Mouse (Mus musculus) liver, embryonic 15.5 days (tissue): ENCODE measurements around the gene Tmem200b. TPM values are rescaled to one million over a fixed set of nuclear protein-coding genes. Genes with fewer than 3 reads are reported as not detected.

Experiments used
- ATAC-seq: fragments of 200-750 bp; cut with Nextera tagmentation; 2 replicates; pipeline ENCODE4 v1.8.0; 2017; ENCODE audit warnings: moderate number of reproducible peaks, mild to moderate bottlenecking, moderate library complexity; ENCODE audit not compliant: insufficient read depth
- H3K27ac ChIP-seq: fragments of 300-500 bp; sonication (generic); replicated peaks from 2 replicates; pipeline ENCODE4 v1.5.1; 2015; ENCODE audit warnings: mild to moderate bottlenecking, inconsistent platforms
- H3K27me3 ChIP-seq: fragments of 300-500 bp; sonication (generic); 2 replicates; pipeline ENCODE4 v1.6.1; 2015; ENCODE audit warnings: mild to moderate bottlenecking, inconsistent platforms
- H3K36me3 ChIP-seq: fragments of 300-500 bp; sonication (generic); replicated peaks from 2 replicates; pipeline ENCODE4 v1.6.1; 2015; ENCODE audit warnings: moderate library complexity, mild to moderate bottlenecking, inconsistent platforms
- H3K4me1 ChIP-seq: fragments of 300-500 bp; sonication (generic); replicated peaks from 2 replicates; pipeline ENCODE4 v1.6.1; 2015; ENCODE audit warnings: inconsistent platforms
- H3K4me2 ChIP-seq: fragments of 300-500 bp; sonication (generic); 2 replicates; pipeline ENCODE4 v1.6.1; 2015; ENCODE audit warnings: moderate library complexity, mild to moderate bottlenecking, inconsistent platforms
- H3K4me3 ChIP-seq: fragments of 300-500 bp; sonication (generic); replicated peaks from 2 replicates; pipeline ENCODE4 v1.5.1; 2015; ENCODE audit warnings: mild to moderate bottlenecking, inconsistent platforms
- H3K9ac ChIP-seq: fragments of 300-500 bp; sonication (generic); 2 replicates; pipeline ENCODE4 v1.6.1; 2015; ENCODE audit warnings: moderate library complexity, mild to moderate bottlenecking, inconsistent platforms
- H3K9me3 ChIP-seq: fragments of 300-500 bp; sonication (generic); replicated peaks from 2 replicates; pipeline ENCODE4 v1.6.1; 2016; ENCODE audit warnings: inconsistent platforms
- WGBS: fragments of 180-500 bp; shearing (Covaris S2); methylation state at CpG from one replicate; pipeline ENCODE4 v1.1.7; 2015; ENCODE audit warnings: mixed read lengths; ENCODE audit not compliant: insufficient replicate concordance; 5-methylcytosine and 5-hydroxymethylcytosine counted together
- polyA plus RNA-seq: library from polyadenylated mRNA; unstranded; fragments of >200 nt; fragmentation: Nextera tagmentation; extraction: Ambion mirVana; gene quantifications from 2 replicates; pipeline ENCODE4 v1.2.1, GENCODE M21; 2015

The Tmem200b gene
- polyA plus RNA-seq, 1 experiment from 2014 or later = 0.26 TPM

DNA sequence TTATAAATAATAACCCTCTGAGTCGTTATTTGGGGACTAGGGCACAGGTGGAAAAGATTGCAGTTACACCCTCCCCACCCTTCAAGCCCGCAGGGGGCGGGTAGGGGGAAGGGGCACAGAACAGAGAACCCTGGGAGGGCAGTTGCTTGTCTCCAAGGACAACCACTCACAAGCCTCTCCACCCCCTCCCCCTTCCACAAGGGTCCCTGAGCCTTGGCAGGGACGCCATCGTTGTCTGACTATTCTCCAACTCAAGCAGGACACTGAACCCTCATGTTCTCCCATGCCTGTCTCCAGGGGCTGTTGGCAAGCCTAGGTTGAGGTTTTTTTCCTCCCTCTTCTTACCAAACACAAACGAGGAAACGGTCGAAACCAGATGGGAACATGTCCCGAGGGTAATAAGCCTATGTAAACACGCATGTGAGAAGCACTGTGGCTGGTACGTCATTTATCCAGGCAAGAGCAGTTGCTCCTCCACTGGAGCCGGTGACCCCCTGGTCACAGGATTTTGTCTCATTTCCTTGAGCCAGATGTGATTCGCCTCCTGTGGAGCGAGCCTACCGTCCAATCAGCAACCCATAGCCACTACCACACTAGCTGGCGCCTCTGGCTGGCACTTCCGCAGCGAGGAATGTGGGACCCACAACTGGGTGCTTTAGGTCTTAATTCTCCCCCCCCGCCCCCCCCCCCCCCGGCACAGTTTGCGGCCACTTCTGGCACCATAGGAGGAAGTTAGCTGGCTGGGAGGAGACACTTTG lies 11.2 kb upstream of the Tmem200b start:
- ATAC-seq = no peak; the same call in 1 of the 2 replicates
- Histone ChIP-seq H3K9ac (no peak overlapping the region), H3K4me2 (peak overlapping the region; percentile 50), H3K27me3 (peaks cover 58% of the 10 kb centered on the region), H3K4me3 (0 out of 2 replicates have a peak overlapping the region, but pooled peaks have one; percentile 2), H3K4me1 (peaks cover 13% of the 10 kb centered on the region), H3K27ac (no peak overlapping the region), H3K9me3 (no peaks in the 10 kb centered on the region), H3K36me3 (peaks cover 2% of the 10 kb centered on the region; the same call in 1 of the 2 replicates)
- 7% methylated on average over 19 of the region's 21 CpGs for WGBS

DNA sequence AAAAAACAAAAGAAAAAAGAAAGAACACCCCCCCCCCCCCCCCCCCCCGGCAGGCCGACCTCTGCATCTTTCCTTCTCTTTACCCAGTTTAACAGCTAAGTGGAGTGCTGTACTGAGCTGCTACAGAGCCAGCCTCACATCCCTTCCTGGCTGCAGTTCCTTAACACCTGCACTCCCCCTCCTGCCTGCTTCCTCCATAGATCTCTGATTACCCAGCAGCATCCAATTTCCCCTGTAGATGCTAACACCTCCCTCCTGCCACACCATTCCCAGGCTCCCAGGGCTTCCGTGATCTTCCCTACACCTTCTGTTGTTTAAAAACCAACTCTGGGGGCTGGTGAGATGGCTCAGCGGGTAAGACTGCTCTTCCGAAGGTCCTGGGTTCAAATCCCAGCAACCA lies 10.1 kb upstream of the Tmem200b start:
- H3K36me3 ChIP-seq = no peaks in the 10 kb centered on the region
- H3K4me1 ChIP-seq = peaks cover 23% of the 10 kb centered on the region
- H3K9ac ChIP-seq = no peak overlapping the region
- 23% methylated on average over 5 of the region's 5 CpGs for WGBS
- no peaks in the 10 kb centered on the region for H3K9me3 ChIP-seq
- no peak overlapping the region for H3K4me3 ChIP-seq
- peaks cover 69% of the 10 kb centered on the region for H3K27me3 ChIP-seq
- no peak overlapping the region for H3K27ac ChIP-seq
- no peak for ATAC-seq
- H3K4me2 ChIP-seq = no peak overlapping the region

DNA sequence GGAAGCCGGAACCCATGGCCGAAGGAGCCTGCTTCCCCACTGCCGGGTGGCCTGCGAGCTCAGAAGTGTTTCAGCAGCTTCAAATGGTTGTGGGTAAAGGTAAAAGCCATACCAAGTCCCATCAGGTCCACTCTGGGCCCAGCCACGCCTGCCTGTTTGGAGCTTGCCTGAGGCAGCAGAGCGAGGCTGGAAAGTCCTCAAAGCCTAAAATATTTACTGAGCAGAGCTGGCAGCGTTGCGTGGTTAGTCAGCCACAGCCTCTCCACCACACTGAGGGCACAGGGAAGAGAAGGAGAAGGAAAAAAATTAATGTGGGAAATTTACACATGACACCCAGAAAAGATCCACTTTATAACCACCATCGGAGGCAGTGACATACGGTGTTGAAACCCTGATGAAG lies 8.0 kb upstream of the Tmem200b start:
- H3K9ac ChIP-seq = no peak overlapping the region
- no peak for ATAC-seq
- no peak overlapping the region for H3K4me2 ChIP-seq
- no peaks in the 10 kb centered on the region for H3K36me3 ChIP-seq
- no peak overlapping the region for H3K27ac ChIP-seq
- H3K4me1 ChIP-seq = peaks cover 27% of the 10 kb centered on the region
- H3K27me3 ChIP-seq = peaks cover 89% of the 10 kb centered on the region
- no peaks in the 10 kb centered on the region for H3K9me3 ChIP-seq
- WGBS = 45% methylated on average over 10 of the region's 10 CpGs
- no peak overlapping the region for H3K4me3 ChIP-seq

DNA sequence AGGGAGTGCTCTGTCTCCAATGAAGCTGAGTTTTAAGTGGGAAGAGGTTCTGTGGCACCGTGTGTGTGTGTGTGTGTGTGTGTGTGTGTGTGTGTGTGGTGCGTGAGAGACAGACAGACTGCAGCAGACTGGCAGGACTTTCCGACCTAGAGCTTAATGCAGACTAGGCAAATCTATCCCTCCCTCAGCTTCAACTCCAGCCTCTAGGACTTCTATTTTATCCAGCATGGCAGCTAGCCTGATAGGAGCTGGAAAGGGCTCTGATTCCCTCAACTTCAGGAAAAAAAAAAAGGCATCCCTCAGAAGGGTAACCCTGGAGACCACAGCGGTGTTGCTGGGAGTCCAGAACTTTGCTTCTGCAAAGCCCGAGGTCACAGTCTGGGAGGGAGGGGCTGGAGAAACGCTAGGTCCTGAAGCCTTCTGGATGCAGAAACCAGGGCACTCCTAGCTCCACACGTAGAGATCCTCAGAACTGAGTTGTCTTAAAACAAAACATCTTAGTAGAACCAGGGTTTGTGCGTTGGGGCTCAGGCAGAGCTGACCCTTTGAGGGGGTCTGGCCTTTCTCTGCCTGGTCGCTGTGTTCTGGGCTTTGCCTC lies 7.4 kb upstream of the Tmem200b start:
- WGBS = 8% methylated on average over 9 of the region's 9 CpGs
- H3K36me3 ChIP-seq = no peaks in the 10 kb centered on the region
- no peak for ATAC-seq
- peaks cover 95% of the 10 kb centered on the region for H3K27me3 ChIP-seq
- no peaks in the 10 kb centered on the region for H3K9me3 ChIP-seq
- no peak overlapping the region for H3K4me2 ChIP-seq
- peaks cover 33% of the 10 kb centered on the region for H3K4me1 ChIP-seq
- no peak overlapping the region for H3K9ac ChIP-seq
- no peak overlapping the region for H3K27ac ChIP-seq
- H3K4me3 ChIP-seq = no peak overlapping the region

DNA sequence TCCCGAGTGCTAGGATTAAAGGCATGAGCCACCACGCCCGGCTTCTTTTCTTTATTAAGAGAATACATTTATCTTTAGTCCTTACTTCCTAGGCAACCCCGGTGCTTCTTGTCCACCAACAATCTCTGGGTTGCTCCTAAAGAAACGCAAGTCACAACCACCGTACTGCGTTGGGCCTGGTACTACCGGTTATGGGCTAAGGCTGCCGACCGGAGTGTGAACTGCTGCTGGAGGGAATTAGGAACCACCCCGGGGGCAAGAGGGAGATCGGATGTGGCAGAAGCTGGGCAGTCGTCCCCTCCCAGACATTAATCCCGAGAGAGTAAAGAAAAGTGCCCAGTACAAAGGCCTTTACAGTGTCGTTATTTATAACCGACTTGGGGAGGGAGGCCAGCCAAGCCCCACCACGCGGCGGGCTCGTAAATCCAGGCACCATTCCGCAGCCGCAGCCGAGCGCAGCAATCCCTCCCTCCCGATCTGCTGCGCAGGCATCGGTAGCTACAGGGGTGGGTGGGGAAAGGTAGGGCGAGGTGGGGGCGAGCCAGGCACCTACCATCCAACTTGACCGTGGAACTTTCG lies 6.6 kb upstream of the Tmem200b start:
- ATAC-seq = no peak
- Histone ChIP-seq H3K4me2 (peak overlapping the region; percentile 30), H3K36me3 (no peaks in the 10 kb centered on the region), H3K27me3 (peaks cover 100% of the 10 kb centered on the region), H3K9me3 (no peaks in the 10 kb centered on the region), H3K4me1 (peaks cover 42% of the 10 kb centered on the region), H3K4me3 (peak overlapping the region; percentile 17; the same call in 1 of the 2 replicates), H3K27ac (no peak overlapping the region), H3K9ac (no peak overlapping the region)
- 5% methylated on average over 31 of the region's 31 CpGs for WGBS

DNA sequence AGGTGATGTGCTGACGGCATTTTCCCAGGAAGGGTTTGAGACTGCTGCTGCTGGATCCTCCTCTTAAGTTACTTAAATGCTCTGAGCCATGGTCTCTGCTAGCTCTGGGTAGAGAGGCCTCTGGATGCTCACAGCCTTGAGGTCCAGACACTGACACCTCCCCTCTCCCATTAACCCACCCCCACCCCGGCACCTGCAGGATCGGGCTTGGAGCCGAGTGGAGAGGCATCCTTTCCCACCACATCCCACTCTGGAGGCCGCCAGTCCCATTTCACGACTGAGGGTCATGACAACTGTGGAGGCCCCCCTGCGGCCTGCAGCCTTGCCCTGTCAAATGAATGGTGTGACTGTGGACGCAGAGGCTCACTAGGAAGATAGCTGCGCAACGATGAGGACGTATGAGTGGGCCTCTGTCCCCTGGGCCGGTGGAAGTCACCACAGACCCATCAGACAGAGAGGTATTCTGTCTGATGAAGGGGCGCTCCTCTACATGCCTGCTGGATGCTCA lies 5.7 kb upstream of the Tmem200b start:
- no peak overlapping the region for H3K27ac ChIP-seq
- no peak overlapping the region for H3K4me3 ChIP-seq
- H3K4me2 ChIP-seq = no peak overlapping the region
- H3K4me1 ChIP-seq = peaks cover 43% of the 10 kb centered on the region
- H3K27me3 ChIP-seq = peaks cover 100% of the 10 kb centered on the region
- ATAC-seq = no peak
- H3K36me3 ChIP-seq = no peaks in the 10 kb centered on the region
- no peak overlapping the region for H3K9ac ChIP-seq
- no peaks in the 10 kb centered on the region for H3K9me3 ChIP-seq
- WGBS = 36% methylated on average over 13 of the region's 13 CpGs

DNA sequence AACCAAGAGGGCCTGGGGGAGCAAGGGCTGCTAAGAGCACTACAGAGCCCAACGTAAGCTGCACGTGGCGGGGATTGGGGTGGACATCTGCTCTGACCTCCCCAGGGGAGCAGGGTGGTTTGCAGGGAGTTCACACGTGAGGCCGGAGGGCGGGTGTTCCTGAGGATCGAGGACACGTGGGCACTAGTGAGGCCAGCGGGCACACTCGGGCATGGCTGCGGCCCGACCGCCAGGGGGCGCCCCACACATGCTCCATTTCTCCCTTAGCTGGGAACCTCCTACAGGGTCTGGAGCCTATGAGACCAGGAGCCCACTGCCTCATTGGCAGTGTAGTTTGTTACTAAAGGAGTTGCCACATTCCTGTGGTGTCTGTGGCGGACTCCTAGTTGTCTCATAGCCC lies 5.1 kb upstream of the Tmem200b start:
- no peaks in the 10 kb centered on the region for H3K36me3 ChIP-seq
- H3K27ac ChIP-seq = no peak overlapping the region
- H3K9ac ChIP-seq = no peak overlapping the region
- no peak overlapping the region; the same call in 1 of the 2 replicates for H3K4me2 ChIP-seq
- no peak overlapping the region for H3K4me3 ChIP-seq
- peaks cover 100% of the 10 kb centered on the region for H3K27me3 ChIP-seq
- H3K4me1 ChIP-seq = peaks cover 46% of the 10 kb centered on the region
- 5% methylated on average over 15 of the region's 15 CpGs for WGBS
- no peaks in the 10 kb centered on the region for H3K9me3 ChIP-seq
- ATAC-seq = peak; percentile 29; the same call in 1 of the 2 replicates

DNA sequence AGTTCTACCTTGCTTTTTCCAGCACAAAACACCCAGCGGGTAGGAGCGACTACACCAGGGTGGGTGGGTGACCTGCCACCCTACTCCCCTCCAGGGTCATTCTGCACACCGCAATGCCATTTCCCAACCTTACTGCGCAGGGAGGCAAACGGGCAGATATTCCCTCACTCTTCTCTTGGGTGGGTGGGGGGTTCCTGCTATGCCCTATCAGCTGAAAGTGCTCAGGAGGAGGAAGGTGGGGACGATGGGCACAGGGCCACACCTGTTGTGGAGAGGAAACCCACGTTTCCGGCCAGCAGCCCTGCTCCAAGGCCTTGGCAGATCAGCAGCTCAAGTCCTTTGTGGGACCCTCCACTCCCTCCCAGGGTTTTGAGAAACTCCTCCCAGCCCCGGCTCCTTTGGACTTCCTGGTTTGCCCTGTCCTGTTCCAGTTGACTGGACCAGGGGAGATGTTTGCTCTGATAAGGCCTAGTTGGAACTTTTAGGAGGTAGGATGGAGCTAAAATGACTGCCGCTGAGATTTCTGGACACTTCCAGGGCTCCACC lies 4.5 kb upstream of the Tmem200b start:
- no peak overlapping the region for H3K9ac ChIP-seq
- 59% methylated on average over 10 of the region's 10 CpGs for WGBS
- peaks cover 53% of the 10 kb centered on the region for H3K4me1 ChIP-seq
- no peak overlapping the region for H3K27ac ChIP-seq
- 0 out of 2 replicates have a peak, but pooled peaks cover under 1% of the 10 kb centered on the region for H3K36me3 ChIP-seq
- H3K9me3 ChIP-seq = no peaks in the 10 kb centered on the region
- H3K27me3 ChIP-seq = peaks cover 100% of the 10 kb centered on the region
- H3K4me2 ChIP-seq = no peak overlapping the region
- no peak overlapping the region for H3K4me3 ChIP-seq
- ATAC-seq = no peak

DNA sequence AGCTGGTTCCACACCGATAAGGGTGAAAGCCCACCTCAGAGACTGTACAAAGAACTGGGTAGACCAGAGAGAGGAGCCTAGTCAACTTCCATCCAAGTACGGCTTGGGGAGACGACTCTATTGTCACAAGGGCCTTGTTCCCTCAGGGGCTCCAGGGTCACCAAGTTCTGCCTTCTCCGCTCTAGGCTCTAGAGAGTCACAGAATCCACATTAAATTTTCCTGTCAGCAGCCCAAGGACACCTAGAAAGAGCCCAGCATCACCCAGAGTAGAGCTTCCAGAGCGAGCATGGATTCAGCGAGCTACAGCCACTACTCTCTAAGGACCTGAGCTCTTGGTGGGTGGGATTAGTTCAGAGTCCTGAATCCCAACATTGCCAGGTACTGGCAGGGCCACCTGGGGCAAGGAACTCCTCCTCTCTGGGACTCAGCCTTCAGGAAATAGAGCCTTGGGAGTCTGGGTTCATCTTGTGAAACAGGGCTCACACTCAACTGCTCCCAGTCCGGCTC lies 3.5 kb upstream of the Tmem200b start:
- no peak overlapping the region for H3K4me3 ChIP-seq
- H3K4me2 ChIP-seq = no peak overlapping the region
- no peak overlapping the region for H3K9ac ChIP-seq
- H3K27ac ChIP-seq = no peak overlapping the region
- peaks cover 11% of the 10 kb centered on the region for H3K36me3 ChIP-seq
- H3K4me1 ChIP-seq = peaks cover 58% of the 10 kb centered on the region
- peaks cover 100% of the 10 kb centered on the region for H3K27me3 ChIP-seq
- ATAC-seq = no peak
- H3K9me3 ChIP-seq = no peaks in the 10 kb centered on the region
- 70% methylated on average over 7 of the region's 7 CpGs for WGBS

DNA sequence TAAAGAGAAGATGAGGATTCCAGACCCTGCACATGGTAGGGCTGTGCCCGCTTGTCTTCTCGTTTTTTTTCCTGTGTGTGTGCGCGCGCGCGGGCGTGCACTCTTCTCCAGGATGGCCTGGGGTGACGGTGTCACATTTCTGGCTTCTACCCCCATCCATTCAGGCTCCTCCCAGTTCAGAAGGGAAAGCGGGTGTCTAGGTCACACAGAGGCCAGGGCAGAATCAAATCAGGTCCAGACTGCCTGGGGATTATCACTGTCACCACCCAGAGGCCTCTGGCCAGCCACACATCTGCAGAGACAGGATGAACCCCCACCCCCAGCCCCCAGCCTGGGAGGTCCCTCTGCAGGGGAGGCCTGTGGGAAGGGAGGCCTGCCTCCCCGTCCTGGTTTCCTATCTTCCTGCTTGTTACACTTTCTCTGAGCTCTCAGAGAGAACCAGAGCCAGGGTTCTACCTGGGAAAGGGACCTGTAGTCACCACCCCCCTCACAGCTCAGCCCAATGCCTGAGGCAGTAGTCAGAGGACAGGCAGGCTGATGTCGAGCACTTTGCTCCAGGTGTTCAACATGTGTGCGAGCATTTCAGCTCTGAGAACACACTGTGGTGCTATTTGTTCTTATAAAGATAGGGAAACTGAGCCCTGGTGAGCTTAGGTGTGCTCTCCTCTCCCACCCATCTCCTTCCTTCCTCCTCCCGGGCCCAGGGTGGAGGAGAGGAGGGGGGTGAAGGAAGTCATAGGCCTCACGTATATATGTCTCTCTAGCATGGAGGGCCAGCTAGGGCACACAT lies 2.7 kb upstream of the Tmem200b start:
- Histone ChIP-seq H3K4me3 (no peak overlapping the region), H3K36me3 (peaks cover 19% of the 10 kb centered on the region), H3K27me3 (peaks cover 100% of the 10 kb centered on the region), H3K27ac (no peak overlapping the region), H3K9me3 (no peaks in the 10 kb centered on the region), H3K9ac (no peak overlapping the region), H3K4me2 (peak overlapping the region; percentile 13; the same call in 1 of the 2 replicates), H3K4me1 (peaks cover 62% of the 10 kb centered on the region)
- ATAC-seq = 0 out of 2 replicates have a peak, but pooled peaks have one; percentile 7
- WGBS = 15% methylated on average over 15 of the region's 15 CpGs
